Mouse (Mus musculus) liver, postnatal 0 days (tissue): ENCODE results near the gene Gng13.

Experiments used
- CTCF ChIP-seq: sonication (generic); IDR thresholded peaks from 2 replicates; pipeline ENCODE4 v1.5.1; 2016; ENCODE audit warnings: antibody characterized with exemption, low read depth
- EP300 ChIP-seq: IDR thresholded peaks from 2 replicates; pipeline ENCODE4 v1.6.1; 2016; ENCODE audit warnings: antibody characterized with exemption, low read depth, mild to moderate bottlenecking

GRCm38 (mm10) chr17:25672982-25673381 lies 44.0 kb upstream of the Gng13 start:
- TF ChIP-seq CTCF (no peak), EP300 (no peak)
